Mouse (Mus musculus) cortical plate, adult 2 months (tissue): ENCODE data around the gene Nfia.

Experiments
- CTCF ChIP-seq: fragments of 200-500 bp; IDR thresholded peaks from 2 replicates; pipeline ENCODE4 v1.5.1; 2011; ENCODE audit warnings: mild to moderate bottlenecking, control low read depth, low read length; ENCODE audit not compliant: insufficient read depth; ENCODE audit errors: extremely low read depth
- POLR2A ChIP-seq: fragments of 200-500 bp; IDR thresholded peaks from 2 replicates; pipeline ENCODE4 v1.6.1; 2011; ENCODE audit warnings: mild to moderate bottlenecking, low read length, control low read depth; ENCODE audit not compliant: insufficient read depth; ENCODE audit errors: extremely low read depth

GRCm38 (mm10) chr4:98097013-98097566 lies 324.6 kb downstream of the Nfia start:
- no peak for TF ChIP-seq CTCF
- no peak for TF ChIP-seq POLR2A
